Mouse (Mus musculus): ENCODE data around the gene Rbm43. TPM values are rescaled to one million over a fixed set of nuclear protein-coding genes. Genes with fewer than 3 reads are reported as not detected.

The Rbm43 gene
- polyA plus RNA-seq (2017; shearing (Covaris generic)), result 16.3 TPM

GRCm38 (mm10) chr2:51934574-51935334 is at the start of gene Rbm43:
Rbm43 (minus strand) TSS chr2:51935163.

GRCm38 (mm10) chr2:51973410-51973968 is 38.5 kb upstream of the Rbm43 start, which contains the start of gene Nmi:
Nmi (minus strand) TSS chr2:51973494.

Other genes starting within 250 kb of the Rbm43 start
- gene Nmi, start 38.3 kb upstream of the Rbm43 start, polyA plus RNA-seq (2017; shearing (Covaris generic)), result 107 TPM
- not detected for gene Tnfaip6, start 102.8 kb upstream of the Rbm43 start, polyA plus RNA-seq (2017; shearing (Covaris generic))
- gene Rif1, start 137.7 kb upstream of the Rbm43 start, polyA plus RNA-seq (2017; shearing (Covaris generic)), result 121 TPM